Mouse (Mus musculus) E14TG2a.4 (cell line): ENCODE data around the gene Map4.

Experiments used
- CTCF ChIP-seq: conservative IDR thresholded peaks from 2 replicates; pipeline ENCODE4 v1.5.1; 2014; ENCODE audit warnings: low read length
- NANOG ChIP-seq: IDR thresholded peaks from 2 replicates; pipeline ENCODE4 v1.6.1; 2014; ENCODE audit warnings: borderline replicate concordance, low read length, mixed read lengths
- POU5F1 ChIP-seq: IDR thresholded peaks from 2 replicates; pipeline ENCODE4 v1.6.1; 2014; ENCODE audit warnings: low read length, borderline replicate concordance

DNA sequence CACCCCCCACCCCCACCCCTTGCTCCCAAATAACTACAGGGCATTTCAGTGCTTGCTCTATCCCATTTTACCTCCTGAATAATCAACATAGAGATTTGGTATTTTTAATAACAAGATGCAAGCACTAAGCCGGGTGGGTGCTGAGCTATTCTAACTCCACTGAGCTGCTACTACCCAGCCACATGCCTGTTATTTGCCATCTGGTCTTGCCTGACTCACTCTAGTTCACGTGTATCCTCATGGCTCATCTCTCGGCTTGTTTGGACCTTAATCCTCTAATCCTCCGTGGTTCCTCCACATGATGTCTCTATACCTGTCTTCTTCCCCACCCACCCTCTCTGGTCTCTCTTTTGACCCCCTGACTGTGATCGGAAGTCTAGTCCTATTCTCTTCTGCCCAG lies 89.1 kb downstream of the Map4 start:
- TF ChIP-seq CTCF = no peak
- no peak for TF ChIP-seq POU5F1
- no peak for TF ChIP-seq NANOG
